21 mouse cellular contexts compared by ENCODE assay signal in genomic region chr1:72082366-72082765, GRCm38 (mm10).
"Had no signal": no experiment of that assay in that cellular context is flagged by ENCODE, and none has a peak within 500 bp of the region (broad histone marks: within the 10 kb centered on the region; RNA-seq: fewer than 3 reads in every experiment).

No protein-coding gene starts in this region.

- H3K4me2 ChIP-seq: heart, embryonic 12.5 days; hindbrain, embryonic 12.5 days; hindbrain, embryonic 14.5 days; intestine, embryonic 15.5 days; limb, embryonic 13.5 days; limb, embryonic 15.5 days; liver, embryonic 12.5 days had no signal

- H3K9me3 ChIP-seq: heart, embryonic 12.5 days; hindbrain, embryonic 10.5 days; hindbrain, embryonic 12.5 days; intestine, embryonic 15.5 days; limb, embryonic 13.5 days; limb, embryonic 15.5 days; liver, embryonic 12.5 days had no signal

- DNase-seq: gastrocnemius, postnatal 14 days; gastrocnemius, postnatal 36 days; heart, adult 2 months; heart, postnatal 10 days; heart, postnatal 4 days; kidney, adult 18-20 months; kidney, adult 8-10 months; kidney, postnatal 25 days; left cerebral cortex, postnatal 4 days had no signal

- H3K4me1 ChIP-seq: heart, embryonic 12.5 days; hindbrain, embryonic 10.5 days; intestine, embryonic 15.5 days; limb, embryonic 13.5 days; liver, embryonic 12.5 days had no signal

- H3K36me3 ChIP-seq: heart, embryonic 12.5 days; hindbrain, embryonic 10.5 days; hindbrain, embryonic 12.5 days; intestine, embryonic 15.5 days; limb, embryonic 13.5 days; limb, embryonic 15.5 days; liver, embryonic 12.5 days had no signal

- H3K27ac ChIP-seq: heart, adult 2 months; hindbrain, embryonic 10.5 days; hindbrain, embryonic 12.5 days; hindbrain, embryonic 14.5 days; intestine, embryonic 15.5 days; layer of hippocampus, adult 2 months; limb, embryonic 13.5 days; limb, embryonic 15.5 days; liver, embryonic 12.5 days had no signal

- H3K4me3 ChIP-seq: heart, adult 2 months; heart, embryonic 12.5 days; hindbrain, embryonic 10.5 days; hindbrain, embryonic 12.5 days; intestine, embryonic 15.5 days; layer of hippocampus, adult 2 months; limb, embryonic 13.5 days; limb, embryonic 15.5 days; liver, embryonic 12.5 days had no signal

- H3K9ac ChIP-seq: heart, embryonic 12.5 days; hindbrain, embryonic 12.5 days; hindbrain, embryonic 14.5 days; intestine, embryonic 15.5 days; limb, embryonic 13.5 days; limb, embryonic 15.5 days; liver, embryonic 12.5 days had no signal

- ATAC-seq: hindbrain, embryonic 16.5 days; inflammation-experienced regulatory T-cells, adult 6 months; intestine, embryonic 15.5 days; intestine, postnatal 0 days; liver, embryonic 12.5 days had no signal

- H3K27me3 ChIP-seq: heart, embryonic 12.5 days; hindbrain, embryonic 12.5 days; intestine, embryonic 15.5 days; limb, embryonic 13.5 days; limb, embryonic 15.5 days; liver, embryonic 12.5 days had no signal
